Mouse (Mus musculus): ENCODE results near the gene P2ry6. TPM values are rescaled to one million over a fixed set of nuclear protein-coding genes. Genes with fewer than 3 reads are reported as not detected.

Gene P2ry6
- 8.0 and 8.2 TPM in 2 replicates for polyA plus RNA-seq (2015; fragmentation: Nextera tagmentation; extraction: Ambion mirVana)

DNA sequence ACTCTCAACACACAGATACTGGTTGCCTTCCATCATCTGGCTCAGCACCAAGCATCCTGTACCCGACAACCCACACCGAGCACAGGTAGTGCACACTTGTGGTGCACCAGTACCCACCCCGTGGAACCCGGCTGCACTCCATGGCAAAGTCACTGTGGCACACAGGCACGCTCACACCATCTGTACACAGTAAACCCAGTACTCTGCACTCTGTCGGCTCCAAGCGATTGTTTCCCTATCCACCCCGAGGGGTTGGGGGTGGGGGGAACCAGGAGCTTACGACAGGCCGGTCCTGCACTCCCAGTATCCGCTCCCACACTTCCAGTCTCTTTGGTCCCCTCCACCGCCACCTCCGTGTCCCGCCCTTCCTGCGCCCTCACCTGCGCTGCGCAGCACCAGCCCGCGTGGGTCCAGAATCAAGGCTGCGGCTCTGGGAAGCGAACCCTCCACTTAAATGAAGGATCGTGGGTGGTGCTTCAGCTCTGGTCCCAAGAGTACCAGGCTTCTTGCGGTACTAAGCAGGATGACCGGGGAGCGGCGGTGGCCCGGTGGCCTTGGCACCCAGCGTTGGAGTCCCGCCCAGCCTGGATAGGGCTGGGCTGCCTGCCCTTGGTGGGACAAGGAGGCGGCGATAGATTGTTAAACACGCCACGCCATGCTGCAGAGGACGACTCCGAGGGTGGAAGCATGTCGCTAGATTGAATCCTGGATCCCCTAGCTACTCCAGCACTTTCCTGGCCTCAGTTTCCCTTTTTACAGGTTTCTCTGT, at the start of gene P2ry6:
Gene P2ry6, minus strand, starts transcription at position 515 of the 769 bp plus-strand sequence.
- 0 out of 2 replicates have a peak, but pooled peaks cover 5% of the 10 kb centered on the region for H3K27me3 ChIP-seq (replicated peaks)
- no peaks in the 10 kb centered on the region for H3K9me3 ChIP-seq
- peak; percentile 45; the same call in 1 of the 2 replicates for ATAC-seq (ENCODE audit: insufficient read depth, low FRiP score, low read depth)
- peaks cover 22% of the 10 kb centered on the region for H3K4me1 ChIP-seq
- peak within 1 kb of the TSS; percentile 39 for H3K4me3 ChIP-seq (replicated peaks)
- H3K4me2 ChIP-seq = peak within 1 kb of the TSS; percentile 79
- H3K27ac ChIP-seq = no peak within 1 kb of the TSS
- H3K9ac ChIP-seq = no peak within 1 kb of the TSS
- WGBS = 5% methylated on average over 36 of the region's 36 CpGs
- H3K36me3 ChIP-seq = no peaks in the 10 kb centered on the region

DNA sequence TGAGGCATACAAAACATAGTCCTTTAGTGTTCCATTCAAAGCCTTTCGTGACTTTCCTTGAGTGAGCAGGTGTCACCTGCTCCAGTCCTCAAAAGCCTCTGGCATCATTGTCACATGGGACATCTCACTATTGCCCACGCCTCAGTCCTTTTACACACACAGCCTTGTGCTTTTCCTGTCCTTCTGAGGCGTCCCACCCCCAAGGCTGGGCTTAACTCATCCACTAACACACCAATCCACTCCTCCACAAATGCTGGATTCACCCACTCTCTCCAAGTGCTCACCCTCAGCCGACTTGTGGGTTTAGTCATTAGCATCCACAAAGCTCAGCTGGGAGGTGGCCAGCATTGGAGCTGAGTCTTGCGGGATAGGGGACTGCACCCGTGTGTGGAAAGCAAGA, 43.0 kb upstream of the P2ry6 start:
- no peaks in the 10 kb centered on the region for H3K4me1 ChIP-seq
- H3K9me3 ChIP-seq = no peaks in the 10 kb centered on the region
- no peak overlapping the region for H3K4me2 ChIP-seq
- no peak overlapping the region for H3K4me3 ChIP-seq (replicated peaks)
- no peak for ATAC-seq (ENCODE audit: insufficient read depth, low FRiP score, low read depth)
- peaks cover 9% of the 10 kb centered on the region; the same call in 1 of the 2 replicates for H3K27me3 ChIP-seq (replicated peaks)
- H3K36me3 ChIP-seq = no peaks in the 10 kb centered on the region
- no peak overlapping the region for H3K27ac ChIP-seq
- 56% methylated on average over 6 of the region's 6 CpGs for WGBS
- H3K9ac ChIP-seq = no peak overlapping the region

DNA sequence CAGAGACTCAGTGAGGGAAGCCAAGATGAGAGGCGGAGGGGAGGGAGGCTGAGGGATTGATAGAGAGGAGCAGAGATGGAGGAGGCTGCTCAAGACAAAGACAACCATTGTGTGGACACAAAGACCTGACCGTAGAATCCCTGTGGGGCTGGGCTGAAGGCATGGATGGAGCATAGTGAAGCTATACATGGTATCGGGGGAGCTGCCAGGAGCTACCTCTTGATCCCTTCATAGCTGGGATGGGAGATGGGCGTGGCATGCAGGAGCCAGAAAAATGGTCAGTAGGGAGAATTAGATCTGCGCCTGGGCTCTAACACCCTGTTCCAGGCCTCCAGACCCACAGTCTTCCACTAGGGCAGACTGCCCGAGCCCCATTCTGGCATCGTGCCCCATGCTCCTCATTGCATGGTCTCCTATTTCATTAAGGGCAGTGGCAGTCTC, 42.6 kb upstream of the P2ry6 start:
- Histone ChIP-seq H3K36me3 (no peaks in the 10 kb centered on the region), H3K4me1 (no peaks in the 10 kb centered on the region), H3K9me3 (no peaks in the 10 kb centered on the region), H3K9ac (no peak overlapping the region), H3K4me3 (replicated peaks) (no peak overlapping the region), H3K27ac (no peak overlapping the region), H3K4me2 (no peak overlapping the region), H3K27me3 (replicated peaks) (peaks cover 9% of the 10 kb centered on the region; the same call in 1 of the 2 replicates)
- 76% methylated on average over 7 of the region's 7 CpGs for WGBS
- ATAC-seq (ENCODE audit: insufficient read depth, low FRiP score, low read depth) = no peak; the same call in 1 of the 2 replicates

DNA sequence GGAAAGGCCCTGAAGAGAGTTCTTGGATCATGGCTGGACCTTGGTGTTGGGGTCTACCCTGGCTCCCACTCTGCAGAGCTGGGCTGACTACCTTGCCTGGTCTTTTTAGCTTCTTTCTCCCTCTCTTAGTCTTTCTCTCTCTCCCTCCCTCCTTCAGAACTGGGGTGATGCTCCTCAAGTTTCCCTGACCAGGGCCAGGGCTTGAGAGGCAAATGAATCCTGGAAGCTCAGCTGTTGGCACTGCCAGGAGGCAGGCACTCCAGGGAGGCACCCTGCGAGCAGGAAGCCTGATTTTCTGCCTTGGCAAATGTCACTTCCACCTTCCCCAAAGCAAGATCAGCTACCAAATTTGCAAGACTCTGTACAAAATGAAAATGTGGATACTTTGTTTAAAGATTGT, 40.5 kb upstream of the P2ry6 start:
- WGBS = 76% methylated on average over 1 of the region's 1 CpGs
- no peak overlapping the region for H3K4me3 ChIP-seq (replicated peaks)
- peaks cover 9% of the 10 kb centered on the region; the same call in 1 of the 2 replicates for H3K27me3 ChIP-seq (replicated peaks)
- H3K36me3 ChIP-seq = no peaks in the 10 kb centered on the region
- H3K27ac ChIP-seq = no peak overlapping the region
- no peaks in the 10 kb centered on the region for H3K9me3 ChIP-seq
- H3K4me2 ChIP-seq = no peak overlapping the region
- H3K4me1 ChIP-seq = peaks cover 3% of the 10 kb centered on the region; the same call in 1 of the 2 replicates
- no peak overlapping the region for H3K9ac ChIP-seq
- no peak for ATAC-seq (ENCODE audit: insufficient read depth, low FRiP score, low read depth)

DNA sequence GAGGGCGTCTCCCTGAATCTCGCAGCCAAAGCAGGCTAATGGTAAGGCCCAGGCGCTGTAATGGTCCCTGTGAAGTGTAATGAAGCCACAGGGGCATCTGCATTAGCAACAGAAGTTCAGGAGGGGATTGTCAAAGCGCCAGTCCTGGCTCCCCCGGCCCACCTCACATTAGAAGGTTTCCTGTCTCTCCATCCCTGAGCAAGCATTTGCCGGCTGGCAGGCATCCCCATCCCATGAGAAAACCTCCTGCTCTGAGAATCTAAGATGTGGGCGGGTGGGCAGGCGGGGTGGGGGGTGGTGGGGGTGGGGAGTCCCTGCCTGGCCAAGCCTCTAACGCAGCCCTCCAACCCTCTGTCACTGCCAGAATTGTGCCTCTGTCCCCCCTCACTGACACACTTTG, 39.6 kb upstream of the P2ry6 start:
- Histone ChIP-seq H3K9ac (no peak overlapping the region), H3K36me3 (no peaks in the 10 kb centered on the region), H3K9me3 (no peaks in the 10 kb centered on the region), H3K4me1 (peaks cover 3% of the 10 kb centered on the region; the same call in 1 of the 2 replicates), H3K27me3 (replicated peaks) (peaks cover 9% of the 10 kb centered on the region; the same call in 1 of the 2 replicates), H3K4me2 (no peak overlapping the region), H3K27ac (no peak overlapping the region), H3K4me3 (replicated peaks) (no peak overlapping the region)
- 40% methylated on average over 9 of the region's 9 CpGs for WGBS
- no peak for ATAC-seq (ENCODE audit: insufficient read depth, low FRiP score, low read depth)

DNA sequence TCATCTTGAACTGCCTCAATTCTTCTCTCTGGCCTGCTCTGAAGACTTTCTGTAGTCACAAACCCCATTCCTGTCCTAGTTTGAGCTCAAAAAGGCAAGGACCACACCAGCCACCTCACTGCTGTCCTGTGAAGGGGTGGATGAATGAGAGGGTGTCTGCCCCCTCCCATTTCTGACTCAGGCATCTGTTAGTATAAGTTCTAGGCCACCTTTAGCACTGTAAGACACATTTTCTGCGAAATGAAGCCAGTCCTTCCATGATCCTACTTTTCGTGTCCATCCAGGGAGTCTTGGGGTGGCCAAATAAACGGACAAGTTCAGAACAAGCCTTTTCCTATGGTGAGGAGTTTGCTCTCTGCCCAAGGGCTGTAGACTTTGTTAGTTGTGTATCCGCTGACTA, 38.1 kb upstream of the P2ry6 start, which contains the start of gene P2ry2:
Gene P2ry2, minus strand, starts transcription at position 326 of the 400 bp plus-strand sequence.
- peak within 1 kb of the TSS; percentile 53 for H3K4me3 ChIP-seq (replicated peaks)
- no peak within 1 kb of the TSS; the same call in 1 of the 2 replicates for H3K27ac ChIP-seq
- H3K4me2 ChIP-seq = peak within 1 kb of the TSS; percentile 94
- no peak for ATAC-seq (ENCODE audit: insufficient read depth, low FRiP score, low read depth)
- peaks cover 3% of the 10 kb centered on the region; the same call in 1 of the 2 replicates for H3K4me1 ChIP-seq
- H3K27me3 ChIP-seq (replicated peaks) = peaks cover 9% of the 10 kb centered on the region; the same call in 1 of the 2 replicates
- H3K36me3 ChIP-seq = no peaks in the 10 kb centered on the region
- peak within 1 kb of the TSS; percentile 26 for H3K9ac ChIP-seq
- WGBS = 67% methylated on average over 4 of the region's 4 CpGs
- H3K9me3 ChIP-seq = no peaks in the 10 kb centered on the region

DNA sequence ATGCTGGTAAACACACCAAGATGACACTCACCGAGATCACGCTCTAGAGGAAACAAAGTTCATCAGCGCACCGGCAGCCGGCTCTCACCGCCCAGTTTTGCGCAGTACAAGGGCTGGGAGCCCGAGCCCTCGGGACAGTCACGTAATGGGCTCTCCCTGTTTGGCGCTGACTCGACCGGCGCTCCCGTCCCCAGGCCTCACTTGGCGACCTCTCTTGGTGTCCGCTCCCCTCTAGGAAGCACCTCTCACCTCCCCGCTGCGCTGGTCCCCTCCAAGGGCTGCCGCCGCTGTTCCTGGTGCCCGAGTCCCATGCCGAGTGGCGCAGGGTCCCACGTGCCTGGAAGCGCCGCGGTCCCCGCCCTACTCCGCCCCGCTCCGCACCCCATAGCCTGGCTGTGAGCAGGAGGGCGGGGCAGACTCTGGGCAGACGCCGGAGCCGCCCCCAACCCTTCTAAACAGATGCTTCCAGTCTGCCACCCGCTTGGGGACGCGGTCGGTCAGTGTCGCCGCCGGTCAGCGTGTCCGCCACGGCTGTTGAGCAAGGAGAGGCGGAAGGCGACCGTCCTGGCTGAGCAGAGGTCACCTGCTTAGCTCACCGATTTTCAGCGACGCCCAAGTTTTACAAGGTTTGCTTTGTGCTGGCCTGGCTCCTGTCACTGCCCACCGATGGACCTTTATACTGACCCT, 37.4 kb upstream of the P2ry6 start:
- Histone ChIP-seq H3K36me3 (no peaks in the 10 kb centered on the region), H3K27me3 (replicated peaks) (peaks cover 9% of the 10 kb centered on the region; the same call in 1 of the 2 replicates), H3K9ac (peak overlapping the region; percentile 26), H3K4me3 (replicated peaks) (peak overlapping the region; percentile 53), H3K4me1 (peaks cover 3% of the 10 kb centered on the region; the same call in 1 of the 2 replicates), H3K4me2 (peak overlapping the region; percentile 94), H3K9me3 (no peaks in the 10 kb centered on the region), H3K27ac (no peak overlapping the region; the same call in 1 of the 2 replicates)
- WGBS = 0% methylated on average over 53 of the region's 53 CpGs
- peak; percentile 93 for ATAC-seq (ENCODE audit: insufficient read depth, low FRiP score, low read depth)

DNA sequence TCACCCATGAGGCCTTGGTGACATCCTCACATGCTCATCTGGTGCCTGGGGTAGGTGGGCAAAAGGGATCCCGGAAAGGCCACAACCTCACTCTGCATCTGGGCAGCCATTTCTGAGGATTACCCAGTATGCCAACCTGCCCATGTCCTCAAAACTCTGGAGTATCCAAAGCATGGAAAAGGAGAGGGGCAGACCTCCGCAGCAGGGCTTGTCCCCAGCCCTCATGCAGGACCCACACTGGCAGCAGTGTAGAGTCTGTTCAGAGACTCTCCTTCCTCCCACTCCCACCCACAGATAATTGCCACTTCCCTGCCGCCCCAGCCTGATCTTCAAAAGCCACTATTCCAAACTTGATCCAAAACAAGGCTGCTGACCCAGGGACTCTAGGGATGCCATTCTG, 36.3 kb upstream of the P2ry6 start:
- 72% methylated on average over 3 of the region's 3 CpGs for WGBS
- H3K27ac ChIP-seq = no peak overlapping the region
- H3K9me3 ChIP-seq = no peaks in the 10 kb centered on the region
- no peak overlapping the region for H3K9ac ChIP-seq
- ATAC-seq (ENCODE audit: insufficient read depth, low FRiP score, low read depth) = no peak
- 0 out of 2 replicates have a peak overlapping the region, but pooled peaks have one; percentile 94 for H3K4me2 ChIP-seq
- H3K4me3 ChIP-seq (replicated peaks) = 0 out of 2 replicates have a peak overlapping the region, but pooled peaks have one; percentile 53
- H3K36me3 ChIP-seq = no peaks in the 10 kb centered on the region
- peaks cover 5% of the 10 kb centered on the region; the same call in 1 of the 2 replicates for H3K4me1 ChIP-seq
- peaks cover 9% of the 10 kb centered on the region; the same call in 1 of the 2 replicates for H3K27me3 ChIP-seq (replicated peaks)

DNA sequence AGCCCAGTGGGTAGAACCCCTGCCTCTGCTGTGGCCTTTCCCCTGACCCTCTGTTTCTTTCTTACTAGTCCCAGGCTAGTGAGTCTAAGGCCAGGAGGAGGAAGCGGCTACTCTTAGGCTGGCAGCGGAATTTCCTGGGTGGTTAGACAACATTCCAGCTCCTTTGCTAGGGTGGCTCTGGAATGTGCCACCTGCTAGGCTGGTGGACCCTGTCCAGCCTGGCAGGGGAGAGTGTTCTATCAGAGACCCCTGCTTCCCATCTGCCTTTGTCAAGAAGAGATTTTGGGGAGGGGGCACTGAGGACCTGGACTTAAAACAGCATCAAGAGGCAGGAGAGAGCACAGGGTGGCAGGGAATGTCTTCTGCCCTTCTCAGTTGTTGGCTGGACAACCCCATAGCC, 31.8 kb upstream of the P2ry6 start:
- no peak overlapping the region for H3K4me3 ChIP-seq (replicated peaks)
- H3K36me3 ChIP-seq = no peaks in the 10 kb centered on the region
- H3K27me3 ChIP-seq (replicated peaks) = no peaks in the 10 kb centered on the region
- H3K4me2 ChIP-seq = no peak overlapping the region
- no peaks in the 10 kb centered on the region for H3K9me3 ChIP-seq
- no peak for ATAC-seq (ENCODE audit: insufficient read depth, low FRiP score, low read depth)
- H3K27ac ChIP-seq = no peak overlapping the region
- H3K9ac ChIP-seq = no peak overlapping the region
- peaks cover 12% of the 10 kb centered on the region; the same call in 1 of the 2 replicates for H3K4me1 ChIP-seq
- 81% methylated on average over 2 of the region's 2 CpGs for WGBS

DNA sequence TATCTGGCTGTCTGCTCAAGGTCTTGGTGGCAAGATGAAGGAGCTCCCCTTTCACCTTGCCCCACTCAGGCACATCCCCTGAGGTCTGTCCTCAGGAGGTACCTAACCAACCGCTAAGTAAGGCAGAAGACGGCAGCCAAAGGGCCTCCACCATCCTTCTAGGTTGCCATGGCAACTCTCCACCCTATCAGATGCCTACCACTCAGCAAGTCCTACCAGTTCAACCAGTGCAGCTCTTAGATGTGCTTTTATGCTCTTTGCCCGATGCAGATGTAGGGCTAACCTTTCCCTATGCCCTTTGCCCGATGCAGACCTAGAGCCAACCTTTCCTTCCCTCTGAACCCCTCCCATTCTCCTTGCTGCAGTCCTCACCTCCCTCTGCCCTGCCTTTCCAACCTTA, 30.7 kb upstream of the P2ry6 start:
- WGBS = 63% methylated on average over 4 of the region's 4 CpGs
- no peak for ATAC-seq (ENCODE audit: insufficient read depth, low FRiP score, low read depth)
- no peaks in the 10 kb centered on the region for H3K36me3 ChIP-seq

DNA sequence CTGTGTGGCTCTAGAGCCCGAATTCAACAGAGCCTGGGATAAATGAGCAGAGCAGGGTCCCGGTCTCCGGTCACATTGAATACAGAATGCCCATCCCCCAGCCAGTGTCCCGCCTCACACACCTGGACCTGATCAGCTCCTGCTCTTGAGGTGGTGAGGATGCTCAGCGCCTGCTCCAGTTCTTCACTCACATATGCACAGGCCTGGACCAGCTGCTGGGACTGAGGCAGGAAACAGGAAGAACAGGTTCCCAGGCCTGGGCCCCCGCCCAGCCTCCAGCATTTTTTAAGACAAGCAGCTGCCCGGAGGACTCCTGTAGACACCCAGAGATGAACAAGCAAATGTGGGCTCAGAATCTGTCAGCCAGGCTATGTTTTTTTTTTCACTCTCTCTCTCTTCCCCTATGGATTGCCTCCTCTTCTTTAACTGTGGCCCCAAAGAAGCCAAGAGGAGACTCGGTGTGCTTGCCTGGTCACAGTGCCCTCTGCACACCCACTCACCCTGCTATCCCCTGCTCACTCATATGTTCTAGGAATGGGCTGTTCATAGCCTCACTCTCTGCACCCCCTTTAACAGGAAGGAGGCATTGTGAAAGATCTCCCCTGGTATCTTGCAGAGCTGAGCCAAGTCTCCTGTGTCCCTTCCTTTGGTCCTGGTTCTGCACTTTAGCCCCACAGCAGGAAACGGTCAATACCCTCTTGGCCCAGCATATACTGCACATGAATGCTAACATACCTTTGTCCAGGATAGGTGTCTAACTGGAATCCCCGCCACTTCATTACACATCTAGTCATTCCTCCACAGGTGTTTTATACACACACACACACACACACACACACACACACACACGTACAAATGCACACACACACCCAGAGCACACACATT, 29.2 kb upstream of the P2ry6 start:
- ATAC-seq (ENCODE audit: insufficient read depth, low FRiP score, low read depth) = 0 out of 2 replicates have a peak, but pooled peaks have one; percentile 33
- H3K27ac ChIP-seq = 0 out of 2 replicates have a peak overlapping the region, but pooled peaks have one; percentile 35

More for the DNA sequence above, 30.7 kb upstream of the P2ry6 start:
- H3K27me3 ChIP-seq (replicated peaks) = no peaks in the 10 kb centered on the region
- H3K27ac ChIP-seq = no peak overlapping the region
- H3K4me3 ChIP-seq (replicated peaks) = no peak overlapping the region
- H3K4me2 ChIP-seq = no peak overlapping the region
- no peak overlapping the region; the same call in 1 of the 2 replicates for H3K9ac ChIP-seq
- H3K9me3 ChIP-seq = no peaks in the 10 kb centered on the region
- peaks cover 12% of the 10 kb centered on the region; the same call in 1 of the 2 replicates for H3K4me1 ChIP-seq

More for the DNA sequence above, 29.2 kb upstream of the P2ry6 start:
- H3K4me3 ChIP-seq (replicated peaks) = no peak overlapping the region
- no peak overlapping the region for H3K9ac ChIP-seq
- no peaks in the 10 kb centered on the region for H3K27me3 ChIP-seq (replicated peaks)
- no peaks in the 10 kb centered on the region for H3K36me3 ChIP-seq
- H3K9me3 ChIP-seq = no peaks in the 10 kb centered on the region
- H3K4me1 ChIP-seq = peaks cover 12% of the 10 kb centered on the region; the same call in 1 of the 2 replicates
- H3K4me2 ChIP-seq = no peak overlapping the region
- WGBS = 66% methylated on average over 11 of the region's 11 CpGs

All from stomach, embryonic 15.5 days (tissue).